Mouse (Mus musculus): ENCODE results near the gene Cdkn1a. TPM values are rescaled to one million over a fixed set of nuclear protein-coding genes. Genes with fewer than 3 reads are reported as not detected.

Cdkn1a gene
- total RNA-seq, 1 experiment from 2014 or later = 10.7 TPM

DNA sequence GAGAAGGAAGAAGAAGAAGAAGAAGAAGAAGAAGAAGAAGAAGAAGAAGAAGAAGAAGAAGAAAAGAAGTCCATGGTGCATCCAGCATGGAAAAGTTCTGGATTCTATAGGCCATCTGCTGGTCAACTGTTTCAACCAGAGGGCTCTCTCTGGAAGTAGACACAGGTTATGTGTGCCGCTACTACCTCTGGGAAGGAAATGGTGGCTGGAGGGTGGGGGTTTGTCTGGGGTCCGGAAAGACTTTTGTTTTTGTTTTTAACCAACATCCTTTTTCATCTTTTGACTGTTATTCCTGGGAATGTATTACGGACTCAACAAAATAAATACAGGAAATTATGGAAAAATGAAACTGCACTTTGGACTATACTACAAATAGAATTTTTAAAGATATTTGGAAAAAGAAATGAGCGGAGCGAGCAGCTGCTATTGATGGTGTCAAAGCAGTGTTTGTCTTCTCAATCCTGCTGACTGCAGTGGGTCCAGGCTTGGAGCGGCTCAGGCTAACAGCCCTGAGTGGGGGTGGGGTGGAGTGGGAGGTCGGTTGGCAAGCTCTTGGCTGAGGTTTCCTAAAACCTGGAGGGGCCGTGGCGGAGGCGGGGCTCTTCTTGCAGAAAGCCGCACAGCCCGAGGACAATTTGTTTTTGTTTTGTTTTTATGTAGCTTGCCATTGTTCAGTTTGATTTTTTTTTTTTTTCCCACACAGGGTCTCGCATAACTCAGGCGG is 12.8 kb upstream of the Cdkn1a start:
- no peak for ATAC-seq (replicated peaks; ENCODE audit: insufficient number of reproducible peaks, low FRiP score, low TSS enrichment, poor library complexity, severe bottlenecking)

DNA sequence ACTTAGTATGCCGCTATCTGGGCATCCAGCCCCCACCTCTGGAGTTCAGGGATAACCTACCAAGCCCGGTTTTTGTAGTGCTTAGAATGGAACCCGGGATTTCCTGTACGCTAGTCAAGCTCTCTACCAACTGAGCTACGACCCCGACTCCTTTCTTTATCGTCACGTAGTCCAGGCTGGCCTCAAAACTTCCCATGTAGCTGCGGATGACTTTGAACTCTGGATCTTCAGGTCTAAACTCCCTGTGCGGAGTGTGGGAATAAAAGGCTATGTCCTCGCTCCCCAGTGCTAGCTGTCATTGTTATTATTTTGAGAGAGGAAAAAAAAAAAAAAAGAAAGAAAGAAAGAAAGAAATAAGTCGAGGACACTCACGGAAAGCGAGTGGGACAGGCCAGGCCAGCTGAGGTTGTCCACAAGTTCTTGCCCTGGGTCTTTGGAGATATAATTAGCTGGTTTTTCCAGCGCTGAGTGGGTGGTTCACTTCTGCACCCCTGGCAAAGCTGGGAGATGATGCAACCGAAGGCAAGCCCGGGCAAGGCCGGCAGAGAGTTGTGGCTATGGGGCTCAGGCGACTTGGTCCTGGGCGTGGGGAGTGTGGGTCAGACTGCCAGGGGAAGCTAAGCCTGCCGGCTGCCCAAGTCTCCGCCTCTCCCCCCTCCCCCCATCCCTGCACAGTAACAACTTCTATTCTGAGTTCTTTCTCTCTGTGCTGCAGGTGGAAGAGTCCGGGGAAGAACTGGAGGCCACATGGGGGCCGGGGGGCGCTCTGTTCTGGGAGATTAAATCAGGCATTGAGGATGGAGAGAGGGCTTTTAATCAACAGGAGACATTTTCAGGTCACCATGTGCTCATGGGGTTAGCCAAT is 12.0 kb upstream of the Cdkn1a start:
- peak; percentile 75 for ATAC-seq (replicated peaks; ENCODE audit: insufficient number of reproducible peaks, low FRiP score, low TSS enrichment, poor library complexity, severe bottlenecking)

- no peak for ATAC-seq (replicated peaks; ENCODE audit: insufficient number of reproducible peaks, low FRiP score, low TSS enrichment, poor library complexity, severe bottlenecking)
These were observed 9.8 kb upstream of the Cdkn1a start for GRCm38 (mm10) chr17:29080758-29081617.

DNA sequence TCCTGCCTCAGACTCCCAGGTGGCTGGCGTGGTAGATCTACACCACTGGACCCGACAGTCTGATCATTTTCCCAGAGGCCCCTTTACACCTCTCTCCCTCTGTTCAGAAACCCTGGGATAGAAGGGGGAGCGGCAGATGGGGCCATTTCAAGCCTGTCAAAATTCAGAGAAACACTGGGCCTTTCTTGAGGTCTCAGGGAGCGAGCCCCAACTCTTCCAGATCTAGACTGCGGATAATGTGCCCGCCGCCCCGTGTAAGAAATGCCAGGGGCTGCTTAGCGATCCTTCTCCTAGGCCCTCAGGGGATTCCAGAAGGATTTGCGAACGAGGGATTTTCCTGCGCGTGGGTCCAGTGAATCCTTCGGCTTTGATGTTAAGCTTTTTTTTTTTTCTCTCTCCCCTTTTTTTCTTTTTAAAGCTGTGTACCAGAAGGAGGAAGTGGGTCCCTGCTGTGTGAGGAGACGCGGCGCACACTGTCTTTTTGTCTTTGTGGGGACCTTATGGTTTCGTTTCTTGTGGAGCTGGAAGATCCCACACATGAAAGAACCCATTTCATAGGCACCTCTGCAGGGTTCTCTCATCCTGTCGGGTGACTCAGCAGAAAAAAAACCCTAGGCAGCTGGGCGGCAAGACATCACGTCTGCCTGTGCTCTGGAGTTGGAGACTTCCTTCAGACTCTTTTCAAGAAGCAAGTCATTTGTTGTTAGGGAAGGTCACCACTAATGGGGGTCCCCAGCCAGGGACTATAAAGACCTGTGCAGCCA is 9.0 kb upstream of the Cdkn1a start:
- no peak for ATAC-seq (replicated peaks; ENCODE audit: insufficient number of reproducible peaks, low FRiP score, low TSS enrichment, poor library complexity, severe bottlenecking)

DNA sequence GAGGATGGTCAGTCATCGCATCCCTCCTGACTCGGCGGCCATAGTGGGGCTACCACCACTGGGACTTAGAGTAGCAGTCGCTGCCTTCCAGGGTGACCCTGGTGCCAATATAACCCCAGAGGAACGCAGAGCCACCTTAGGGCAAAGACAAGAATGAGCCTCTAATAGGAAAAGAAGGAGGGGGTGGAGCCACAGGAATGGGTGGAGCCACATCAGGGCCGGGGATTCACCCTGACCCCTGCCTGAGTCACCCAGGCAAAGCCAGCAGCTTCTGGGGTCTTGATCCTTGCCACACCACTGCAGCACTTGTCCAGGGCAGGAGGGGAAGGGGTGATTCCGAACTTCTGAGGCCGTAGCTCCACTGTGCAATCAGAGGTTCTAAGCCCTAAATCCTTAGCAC is 7.2 kb upstream of the Cdkn1a start:
- no peak for ATAC-seq (replicated peaks; ENCODE audit: insufficient number of reproducible peaks, low FRiP score, low TSS enrichment, poor library complexity, severe bottlenecking)

GRCm38 (mm10) chr17:29084656-29085055 is 6.1 kb upstream of the Cdkn1a start:
- no peak for ATAC-seq (replicated peaks; ENCODE audit: insufficient number of reproducible peaks, low FRiP score, low TSS enrichment, poor library complexity, severe bottlenecking)

DNA sequence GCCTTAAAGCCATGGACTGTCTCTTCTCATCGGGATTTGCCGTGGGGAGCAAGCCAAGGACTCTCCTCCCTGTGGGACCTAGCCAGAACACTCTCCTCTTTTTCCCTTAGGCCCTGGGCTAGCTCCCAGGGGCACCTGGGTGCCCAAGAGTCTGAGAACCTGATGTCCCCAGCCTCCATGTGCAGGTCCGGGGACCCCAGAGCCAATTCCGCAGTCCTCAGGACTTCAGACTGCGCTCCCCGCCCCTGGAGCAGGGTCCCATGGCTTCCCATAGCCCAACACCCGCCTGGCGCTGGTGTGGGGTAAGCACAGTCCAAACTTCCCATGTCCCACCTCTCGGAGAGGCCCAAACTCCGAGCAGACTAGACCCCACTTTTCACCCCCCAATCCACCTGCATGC is 5.5 kb upstream of the Cdkn1a start:
- no peak for ATAC-seq (replicated peaks; ENCODE audit: insufficient number of reproducible peaks, low FRiP score, low TSS enrichment, poor library complexity, severe bottlenecking)

DNA sequence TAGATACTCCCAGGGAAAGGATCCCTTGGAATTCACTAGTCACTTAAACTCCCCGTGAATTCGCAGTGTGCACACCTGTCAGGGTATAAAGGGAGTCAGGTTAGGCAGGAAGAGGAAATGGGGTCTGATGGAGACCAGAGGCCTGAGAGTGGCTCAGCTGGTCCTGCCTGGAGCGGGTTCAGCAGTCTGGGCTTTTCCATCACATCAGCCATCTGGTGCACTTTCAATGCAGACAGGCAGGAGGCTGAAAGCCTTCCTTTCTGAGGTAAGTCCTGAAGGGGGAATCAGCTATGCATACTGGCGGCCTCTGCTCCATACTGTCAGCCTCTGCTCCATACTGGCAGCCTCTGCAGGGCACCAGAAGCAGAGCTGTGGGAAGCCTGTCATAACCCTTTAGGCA is 3.9 kb upstream of the Cdkn1a start:
- ATAC-seq (replicated peaks; ENCODE audit: insufficient number of reproducible peaks, low FRiP score, low TSS enrichment, poor library complexity, severe bottlenecking) = no peak

DNA sequence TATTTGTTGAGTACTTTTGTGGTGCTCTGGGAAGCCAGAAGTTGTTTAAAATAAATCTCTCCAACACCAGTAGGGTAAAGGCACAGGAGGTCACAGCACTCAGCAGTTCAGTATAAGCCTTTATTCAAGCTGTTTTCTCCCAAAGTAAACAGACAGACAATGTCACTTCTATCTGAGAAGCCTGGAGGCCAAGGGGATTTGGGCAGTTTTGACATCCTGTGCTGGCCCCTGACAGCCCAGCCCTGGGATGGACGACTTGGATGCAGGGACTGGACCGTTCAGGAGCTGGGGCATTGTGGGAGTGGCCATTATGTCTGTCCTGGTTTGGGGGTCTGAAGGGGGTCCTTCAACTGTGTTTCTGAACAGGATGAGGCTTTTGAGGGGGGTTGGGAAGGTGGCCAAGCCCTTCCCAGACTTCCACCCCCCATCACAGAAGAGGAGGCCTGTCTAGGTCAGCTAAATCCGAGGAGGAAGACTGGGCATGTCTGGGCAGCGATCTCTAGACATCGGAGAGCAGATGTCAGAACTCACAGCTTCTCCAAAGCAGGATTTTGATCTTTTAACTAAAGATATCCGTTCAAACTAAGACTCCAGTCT is 670 bp downstream of the Cdkn1a start:
- no peak for ATAC-seq (replicated peaks; ENCODE audit: insufficient number of reproducible peaks, low FRiP score, low TSS enrichment, poor library complexity, severe bottlenecking)

DNA sequence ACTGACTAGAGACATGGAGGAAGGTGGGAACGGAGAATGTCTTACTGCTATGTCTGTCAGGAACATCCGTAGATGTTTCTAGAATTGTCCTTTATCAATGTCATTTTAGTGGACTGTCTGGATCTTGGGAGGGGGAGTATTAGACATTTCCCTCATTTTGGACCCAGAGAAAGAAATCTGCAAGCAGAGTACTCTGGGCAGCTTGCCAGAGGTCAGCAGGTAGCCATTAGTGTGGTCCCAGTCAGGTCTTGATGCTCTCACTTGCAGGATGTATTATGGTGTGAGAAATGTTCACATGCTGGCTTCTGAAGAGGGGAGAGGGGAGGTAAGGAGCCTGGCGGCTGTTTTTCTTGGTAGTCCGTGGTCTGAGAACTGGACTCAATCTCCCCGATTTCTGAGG is 1.7 kb downstream of the Cdkn1a start:
- no peak for ATAC-seq (replicated peaks; ENCODE audit: insufficient number of reproducible peaks, low FRiP score, low TSS enrichment, poor library complexity, severe bottlenecking)

- ATAC-seq (replicated peaks; ENCODE audit: insufficient number of reproducible peaks, low FRiP score, low TSS enrichment, poor library complexity, severe bottlenecking) = peak; percentile 56
These were observed 2.6 kb downstream of the Cdkn1a start for GRCm38 (mm10) chr17:29093110-29093952.

DNA sequence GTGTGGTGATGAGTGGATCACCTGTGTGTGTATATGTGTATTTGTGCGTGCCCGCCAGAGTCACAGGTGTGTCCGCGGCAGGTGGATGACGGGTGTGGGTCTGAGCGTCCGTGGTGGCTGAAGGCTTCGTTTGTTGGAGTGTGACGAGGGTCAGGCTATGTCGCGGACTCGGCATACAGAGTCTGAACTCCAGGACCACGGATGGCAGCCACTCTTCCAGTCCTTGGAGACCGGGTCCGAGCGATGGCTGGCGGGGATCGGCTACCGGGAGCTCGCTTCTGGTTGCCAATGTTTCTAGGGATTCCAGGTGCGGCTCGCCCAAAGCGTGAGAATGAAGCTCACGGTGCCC is 3.2 kb downstream of the Cdkn1a start:
- no peak for ATAC-seq (replicated peaks; ENCODE audit: insufficient number of reproducible peaks, low FRiP score, low TSS enrichment, poor library complexity, severe bottlenecking)

DNA sequence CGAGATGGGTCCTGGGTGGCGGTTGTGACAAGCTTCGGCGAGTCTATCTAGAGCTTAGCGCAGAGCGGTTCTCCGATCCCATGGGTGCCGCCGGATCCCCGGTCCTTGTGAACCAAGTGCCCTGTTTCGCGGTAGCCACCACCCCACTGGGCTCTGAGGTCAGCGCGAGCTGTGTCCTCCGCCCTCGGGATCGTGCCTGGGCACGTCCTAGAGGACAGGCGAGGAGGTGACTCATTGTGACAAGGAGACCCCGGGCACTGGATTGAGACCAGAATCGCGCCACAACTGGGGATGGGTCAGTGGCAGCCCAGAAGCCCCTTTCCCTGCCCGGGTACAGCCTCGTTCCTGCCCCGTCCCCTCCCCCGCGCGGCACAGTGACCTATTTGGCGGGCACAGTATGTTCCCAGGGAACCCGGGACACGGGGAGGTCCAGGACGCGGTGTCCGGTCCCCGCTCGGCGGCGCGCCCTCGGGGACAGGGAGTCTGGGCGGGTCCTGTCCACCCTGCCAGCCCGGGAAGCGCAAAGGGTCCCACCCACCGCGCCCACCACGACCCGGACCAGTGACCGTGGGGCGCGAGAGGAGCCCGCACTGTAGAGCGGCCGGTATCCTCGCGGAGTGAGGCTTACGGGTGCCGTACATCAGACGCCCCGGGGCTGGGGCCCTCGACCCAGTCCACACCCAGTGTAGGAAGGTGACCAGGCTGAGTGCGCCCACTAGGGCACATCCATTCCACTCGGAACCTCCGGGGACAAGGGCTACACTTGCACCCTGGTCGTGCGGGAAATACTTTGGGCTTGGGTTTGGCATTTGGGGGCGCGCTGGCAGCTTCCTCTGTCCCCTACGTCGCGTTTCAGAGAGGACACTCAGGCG is 3.8 kb downstream of the Cdkn1a start:
- ATAC-seq (replicated peaks; ENCODE audit: insufficient number of reproducible peaks, low FRiP score, low TSS enrichment, poor library complexity, severe bottlenecking) = peak; percentile 23

DNA sequence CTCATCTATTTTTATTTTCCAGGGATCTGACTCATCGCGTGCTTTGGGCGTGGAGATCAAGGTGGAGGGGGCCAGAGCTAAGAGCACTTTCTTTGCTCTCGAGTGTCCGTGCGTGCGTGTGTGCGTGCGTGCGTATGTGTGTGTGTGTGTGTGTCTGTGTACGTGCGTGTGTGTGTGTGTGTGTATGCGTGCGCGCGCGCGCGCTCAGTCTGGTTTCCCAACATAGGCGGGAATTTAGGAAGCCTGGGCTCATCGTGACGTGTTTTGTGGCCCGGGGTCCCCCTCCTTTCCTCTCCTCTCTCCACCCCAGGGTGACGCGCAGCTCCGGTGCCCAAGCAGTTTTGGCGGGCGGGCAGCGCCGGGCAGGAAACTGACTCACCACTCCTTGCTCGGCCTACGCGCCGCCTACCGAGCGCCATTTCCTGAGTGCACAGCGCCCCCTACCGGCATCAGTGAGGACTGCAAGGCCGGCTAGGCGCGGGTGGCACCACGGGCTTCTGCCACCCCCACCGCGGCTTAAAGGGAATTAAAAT is 4.5 kb downstream of the Cdkn1a start:
- peak; percentile 77 for ATAC-seq (replicated peaks; ENCODE audit: insufficient number of reproducible peaks, low FRiP score, low TSS enrichment, poor library complexity, severe bottlenecking)

GRCm38 (mm10) chr17:29096245-29096644 is 5.5 kb downstream of the Cdkn1a start:
- ATAC-seq (replicated peaks; ENCODE audit: insufficient number of reproducible peaks, low FRiP score, low TSS enrichment, poor library complexity, severe bottlenecking) = no peak

DNA sequence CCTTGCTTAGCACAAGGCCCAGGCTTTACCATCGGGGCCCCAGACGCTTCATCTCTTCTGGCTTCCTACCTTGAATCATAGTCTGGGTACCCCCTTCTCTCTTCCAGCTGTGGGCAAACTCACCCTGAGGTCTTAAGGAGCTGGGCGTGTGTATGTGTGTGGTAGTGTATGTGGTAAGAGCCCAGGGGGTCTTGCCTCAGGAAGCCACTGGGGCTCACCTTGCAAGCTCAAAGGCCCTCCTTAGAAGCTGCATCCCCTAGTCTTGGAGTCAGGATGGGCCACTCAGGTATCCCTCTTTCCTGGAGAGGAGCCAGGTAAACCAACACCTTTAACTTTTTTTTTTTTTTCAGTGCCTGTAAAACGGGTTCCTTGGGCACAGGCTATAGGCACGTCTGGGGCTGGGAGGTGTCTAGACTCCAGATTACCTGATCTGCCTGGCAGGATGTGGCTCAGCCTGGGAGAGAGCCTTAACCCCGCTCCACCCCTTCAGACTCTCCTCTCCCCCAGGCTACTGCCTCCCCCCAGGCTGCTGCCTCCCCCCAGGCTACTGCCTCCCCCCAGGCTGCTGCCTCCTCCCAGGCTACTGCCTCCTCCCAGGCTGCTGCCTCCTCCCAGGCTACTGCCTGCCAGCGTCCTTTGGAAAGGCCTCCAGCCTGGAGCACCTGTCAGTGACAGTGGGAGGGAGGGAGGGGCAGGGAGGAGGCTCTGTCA is 6.2 kb downstream of the Cdkn1a start:
- ATAC-seq (replicated peaks; ENCODE audit: insufficient number of reproducible peaks, low FRiP score, low TSS enrichment, poor library complexity, severe bottlenecking) = no peak

Data from monocyte, adult 5-6 weeks (primary cell).